Mouse (Mus musculus) heart, postnatal 0 days (tissue): ENCODE measurements around the gene Ctcf. TPM values are rescaled to one million over a fixed set of nuclear protein-coding genes. Genes with fewer than 3 reads are reported as not detected.

Experiments used
- ATAC-seq: fragments of 200-750 bp; cut with Nextera tagmentation; 2 replicates; pipeline ENCODE4 v1.8.0; 2017; ENCODE audit warnings: low read depth, moderate number of reproducible peaks, moderate library complexity; ENCODE audit not compliant: insufficient read depth
- DNase-seq: peaks from one replicate; pipeline ENCODE4 v3.0.0-alpha.2; 2016; ENCODE audit warnings: low spot score
- H3K27ac ChIP-seq: fragments of 300-500 bp; sonication (generic); 2 replicates; pipeline ENCODE4 v1.5.1; 2014; ENCODE audit warnings: low read depth, mild to moderate bottlenecking
- H3K27me3 ChIP-seq: fragments of 300-500 bp; sonication (generic); 2 replicates; pipeline ENCODE4 v1.6.1; 2014; ENCODE audit warnings: low read length, mixed read lengths; ENCODE audit not compliant: control insufficient read depth, insufficient read depth
- H3K36me3 ChIP-seq: fragments of 300-500 bp; sonication (generic); replicated peaks from 2 replicates; pipeline ENCODE4 v1.6.1; 2014; ENCODE audit warnings: low read length, mixed read lengths; ENCODE audit not compliant: control insufficient read depth, insufficient read depth
- H3K4me1 ChIP-seq: fragments of 300-500 bp; sonication (generic); 2 replicates; pipeline ENCODE4 v1.6.1; 2014; ENCODE audit warnings: antibody characterized with exemption; ENCODE audit not compliant: control insufficient read depth, insufficient read depth
- H3K4me2 ChIP-seq: fragments of 300-500 bp; sonication (generic); 2 replicates; pipeline ENCODE4 v1.6.1; 2014; ENCODE audit warnings: low read depth, mild to moderate bottlenecking, low read length, moderate library complexity
- H3K4me3 ChIP-seq: fragments of 300-500 bp; sonication (generic); 2 replicates; pipeline ENCODE4 v1.5.1; 2014; ENCODE audit warnings: low read depth, low read length
- H3K9ac ChIP-seq: fragments of 300-500 bp; sonication (generic); replicated peaks from 2 replicates; pipeline ENCODE4 v1.6.1; 2014; ENCODE audit warnings: low read depth, low read length, mixed read lengths
- H3K9me3 ChIP-seq: fragments of 300-500 bp; sonication (generic); replicated peaks from 2 replicates; pipeline ENCODE4 v1.6.1; 2016; ENCODE audit warnings: low read length; ENCODE audit not compliant: control insufficient read depth
- CTCF ChIP-seq: IDR thresholded peaks from 2 replicates; pipeline ENCODE4 v1.5.1; 2016; ENCODE audit warnings: antibody characterized with exemption, control low read depth, low read depth
- EP300 ChIP-seq: IDR thresholded peaks from 2 replicates; pipeline ENCODE4 v1.6.1; 2016; ENCODE audit warnings: antibody characterized with exemption, low read depth
- WGBS: fragments of 180-500 bp; shearing (Covaris S2); extraction: QIAGEN DNeasy Blood & Tissue Kit; methylation state at CpG from one replicate; pipeline ENCODE4 v1.1.7; 2014; 5-methylcytosine and 5-hydroxymethylcytosine counted together
- polyA plus RNA-seq: library from polyadenylated mRNA; unstranded; fragments of >200 nt; fragmentation: Nextera tagmentation; extraction: Ambion mirVana; gene quantifications from 2 replicates; pipeline ENCODE4 v1.2.1, GENCODE M21; 2015
- total RNA-seq: library from RNA; depleted of rRNA; stranded (reverse); fragments of >200 nt; gene quantifications from 2 replicates; pipeline ENCODE4 v1.2.3, GENCODE M21; 2014; ENCODE audit warnings: low replicate concordance

Gene Ctcf
- total and polyA plus RNA-seq, 2 experiments from 2014 or later = 13.7 to 42.0 TPM

DNA sequence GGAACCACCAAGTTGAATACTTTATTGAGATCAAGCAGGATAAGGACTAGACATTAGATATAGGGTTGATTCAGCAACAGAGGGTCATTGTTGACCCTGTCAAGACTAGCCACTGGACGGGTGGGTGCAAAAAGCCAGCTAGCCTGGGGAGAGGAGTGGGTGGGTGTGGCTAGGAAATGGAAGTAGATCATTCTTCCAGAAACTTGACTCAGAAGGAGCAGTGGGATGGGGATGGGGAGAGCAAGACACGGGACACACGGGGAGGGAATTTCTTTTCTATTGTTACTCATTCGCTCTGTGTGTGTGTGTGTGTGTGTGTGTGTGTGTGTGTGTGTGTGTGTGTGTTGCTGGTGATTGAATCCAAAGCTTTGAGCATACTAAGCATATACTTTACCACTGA lies 26.6 kb upstream of the Ctcf start:
- Histone ChIP-seq H3K9ac (no peak overlapping the region), H3K4me2 (no peak overlapping the region), H3K36me3 (peaks cover 5% of the 10 kb centered on the region; the same call in 1 of the 2 replicates), H3K27me3 (no peaks in the 10 kb centered on the region), H3K9me3 (no peaks in the 10 kb centered on the region), H3K4me3 (no peak overlapping the region), H3K4me1 (peaks cover 34% of the 10 kb centered on the region), H3K27ac (no peak overlapping the region)
- no peak for ATAC-seq
- 58% methylated on average over 4 of the region's 4 CpGs for WGBS
- TF ChIP-seq CTCF (no peak), EP300 (no peak)
- DNase-seq = no peak

DNA sequence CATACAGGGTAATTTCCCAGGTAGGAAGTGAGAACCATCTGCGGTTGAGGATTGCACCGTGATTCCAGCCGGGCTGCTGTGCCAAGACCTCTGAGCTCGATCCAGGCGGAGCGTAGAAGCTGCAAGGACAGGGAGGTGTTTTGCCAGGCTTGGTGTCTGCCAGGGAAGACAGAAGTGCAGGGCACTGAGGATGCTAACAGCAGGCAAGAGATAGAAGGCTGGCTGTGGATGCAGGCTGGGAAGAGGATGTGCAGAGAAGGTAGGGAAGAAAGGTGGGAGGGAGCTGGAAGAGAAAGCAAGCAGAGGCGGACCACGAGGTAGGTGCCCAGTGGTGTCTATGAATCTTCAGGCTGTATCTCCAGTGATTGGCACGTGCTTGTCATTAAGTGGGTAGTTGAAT lies 24.5 kb upstream of the Ctcf start:
- H3K27ac ChIP-seq = no peak overlapping the region
- WGBS = 84% methylated on average over 9 of the region's 9 CpGs
- no peak overlapping the region for H3K4me2 ChIP-seq
- DNase-seq (no peak), ATAC-seq (no peak)
- H3K4me1 ChIP-seq = peaks cover 34% of the 10 kb centered on the region
- H3K4me3 ChIP-seq = no peak overlapping the region
- H3K9ac ChIP-seq = no peak overlapping the region
- H3K36me3 ChIP-seq = peaks cover 26% of the 10 kb centered on the region
- TF ChIP-seq EP300 (no peak), CTCF (no peak)
- no peaks in the 10 kb centered on the region for H3K27me3 ChIP-seq
- no peaks in the 10 kb centered on the region for H3K9me3 ChIP-seq

DNA sequence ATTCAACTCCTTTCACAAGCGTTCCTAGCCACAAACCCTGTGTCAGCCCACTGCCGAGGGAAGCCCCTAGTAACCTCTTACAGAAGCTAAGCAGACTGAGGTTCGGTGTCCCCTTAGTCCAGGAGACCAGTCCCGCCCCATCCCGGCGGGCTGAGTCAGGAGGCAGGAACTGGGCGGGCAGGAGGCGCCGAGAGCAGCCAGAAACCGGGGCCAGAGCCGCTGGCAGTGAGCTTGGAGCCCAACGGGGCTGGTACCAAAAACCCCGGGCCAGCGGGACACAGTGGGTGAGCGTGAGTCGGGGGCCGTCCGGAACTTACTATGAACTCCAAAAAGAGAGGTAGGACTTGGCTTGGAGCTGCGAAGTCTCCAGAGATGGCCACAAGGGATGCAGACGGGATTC lies 23.3 kb upstream of the Ctcf start:
- 7% methylated on average over 20 of the region's 20 CpGs for WGBS
- ATAC-seq = peak; percentile 45; the same call in 1 of the 2 replicates

DNA sequence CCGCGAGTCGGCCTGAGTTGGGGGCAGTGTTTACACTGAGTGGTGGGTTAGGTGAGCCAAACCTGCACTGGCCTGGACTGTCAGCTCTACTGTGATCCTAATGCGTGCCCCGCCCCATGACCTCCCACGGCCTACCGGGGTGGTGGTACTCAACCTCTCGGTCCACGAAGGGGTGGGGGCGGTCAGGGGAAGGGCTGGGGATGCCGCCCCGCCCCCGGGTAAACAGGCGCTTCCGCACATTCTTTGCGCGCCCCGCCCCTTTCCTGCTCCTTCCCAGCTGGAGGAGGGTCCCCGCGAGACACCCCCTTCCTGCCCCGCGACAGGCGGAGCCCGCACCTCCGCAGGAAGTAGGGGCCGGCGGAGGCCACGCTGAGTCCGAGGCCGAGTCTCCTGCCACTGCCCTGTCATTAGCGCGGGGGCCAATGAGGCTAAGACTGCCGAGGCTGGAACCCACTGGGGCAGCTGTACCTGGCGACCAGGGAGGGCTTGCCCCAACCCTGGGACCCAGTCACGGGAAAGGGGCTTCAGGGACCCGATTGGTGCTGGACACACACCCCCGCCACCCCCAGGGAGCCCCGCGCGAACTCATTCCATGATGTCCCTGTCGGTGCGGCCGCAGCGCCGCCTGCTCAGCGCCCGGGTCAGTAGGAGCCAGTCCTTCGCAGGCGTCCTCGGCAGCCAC lies 22.4 kb upstream of the Ctcf start:
- Histone ChIP-seq H3K4me2 (peak overlapping the region; percentile 70), H3K27ac (peak overlapping the region; percentile 63), H3K9me3 (no peaks in the 10 kb centered on the region), H3K9ac (peak overlapping the region; percentile 53), H3K4me1 (peaks cover 18% of the 10 kb centered on the region), H3K27me3 (no peaks in the 10 kb centered on the region), H3K4me3 (peak overlapping the region; percentile 50), H3K36me3 (peaks cover 47% of the 10 kb centered on the region)
- TF ChIP-seq CTCF = no peak
- no peak for TF ChIP-seq EP300
- DNase-seq (peak; percentile 65), ATAC-seq (peak; percentile 72)
- WGBS = 6% methylated on average over 48 of the region's 50 CpGs

More for the DNA sequence above, 23.3 kb upstream of the Ctcf start:
- Histone ChIP-seq H3K9me3 (no peaks in the 10 kb centered on the region), H3K36me3 (peaks cover 38% of the 10 kb centered on the region), H3K4me1 (peaks cover 22% of the 10 kb centered on the region), H3K27me3 (no peaks in the 10 kb centered on the region), H3K4me2 (peak overlapping the region; percentile 70), H3K27ac (peak overlapping the region; percentile 65), H3K9ac (0 out of 2 replicates have a peak overlapping the region, but pooled peaks have one; percentile 23), H3K4me3 (peak overlapping the region; percentile 50)
- DNase-seq = peak; percentile 52
- TF ChIP-seq EP300 = no peak
- TF ChIP-seq CTCF = no peak

DNA sequence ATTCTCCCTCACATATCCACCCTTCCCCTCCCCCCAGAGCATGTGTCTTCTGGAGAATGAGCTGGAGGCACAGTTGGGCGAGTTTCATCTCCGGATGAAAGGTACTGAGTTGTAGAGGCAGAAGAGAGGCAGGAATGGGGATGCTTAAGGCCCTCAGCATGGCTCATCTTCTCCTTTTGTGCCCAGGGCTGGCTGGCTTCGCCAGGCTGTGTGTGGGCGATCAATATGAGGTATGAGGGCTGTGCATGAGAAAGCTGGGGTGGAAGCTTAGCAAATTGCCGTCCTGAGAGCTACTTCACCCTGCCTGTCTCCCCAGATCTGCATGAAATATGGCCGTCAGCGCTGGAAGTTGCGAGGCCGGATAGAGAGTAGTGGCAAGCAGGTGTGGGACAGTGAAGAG lies 20.4 kb upstream of the Ctcf start:
- 93% methylated on average over 9 of the region's 9 CpGs for WGBS
- peaks cover 66% of the 10 kb centered on the region for H3K36me3 ChIP-seq

More for the DNA sequence above, 20.4 kb upstream of the Ctcf start:
- Histone ChIP-seq H3K27ac (no peak overlapping the region), H3K4me3 (no peak overlapping the region), H3K9ac (no peak overlapping the region), H3K4me2 (no peak overlapping the region), H3K9me3 (no peaks in the 10 kb centered on the region), H3K4me1 (peaks cover 14% of the 10 kb centered on the region), H3K27me3 (no peaks in the 10 kb centered on the region)
- no peak for ATAC-seq
- TF ChIP-seq CTCF = no peak
- TF ChIP-seq EP300 = no peak
- DNase-seq = no peak
